Mouse (Mus musculus): ENCODE data around the gene C87436.

C87436 gene

GRCm38 (mm10) chr6:86431531-86431930 lies 6.6 kb upstream of the C87436 start:
- no peak for DNase-seq

- no peak for DNase-seq
Measured at GRCm38 (mm10) chr6:86433696-86434095, 4.5 kb upstream of the C87436 start.

- DNase-seq = peak; percentile 40
Measured at GRCm38 (mm10) chr6:86437711-86438110, 463 bp upstream of the C87436 start.

GRCm38 (mm10) chr6:86439119-86439496 lies 934 bp downstream of the C87436 start:
- no peak for DNase-seq

GRCm38 (mm10) chr6:86439531-86439930 lies 1.4 kb downstream of the C87436 start:
- DNase-seq = no peak

- no peak for DNase-seq
Measured at GRCm38 (mm10) chr6:86441571-86441970, 3.4 kb downstream of the C87436 start.

GRCm38 (mm10) chr6:86445551-86445950 lies 7.4 kb downstream of the C87436 start:
- no peak for DNase-seq

- no peak for DNase-seq
Measured at GRCm38 (mm10) chr6:86446927-86447568, 8.9 kb downstream of the C87436 start.

- no peak for DNase-seq
Measured at GRCm38 (mm10) chr6:86456727-86457126, 18.6 kb downstream of the C87436 start.

GRCm38 (mm10) chr6:86463079-86463478 lies 24.9 kb downstream of the C87436 start:
- DNase-seq = no peak

- DNase-seq = no peak
Measured at GRCm38 (mm10) chr6:86471317-86471716, 33.1 kb downstream of the C87436 start.

- no peak for DNase-seq
Measured at GRCm38 (mm10) chr6:86471760-86472099, 33.6 kb downstream of the C87436 start.

GRCm38 (mm10) chr6:86472100-86472955 lies 34.2 kb downstream of the C87436 start:
- DNase-seq = peak; percentile 100

- no peak for DNase-seq
Measured at GRCm38 (mm10) chr6:86473077-86473476, 34.9 kb downstream of the C87436 start.

- no peak for DNase-seq
Measured at GRCm38 (mm10) chr6:86474072-86474471, 35.9 kb downstream of the C87436 start.

- no peak for DNase-seq
Measured at GRCm38 (mm10) chr6:86474646-86475181, 36.5 kb downstream of the C87436 start.

- DNase-seq = no peak
Measured at GRCm38 (mm10) chr6:86475462-86476167, 37.4 kb downstream of the C87436 start.

GRCm38 (mm10) chr6:86476931-86477330 lies 38.8 kb downstream of the C87436 start:
- no peak for DNase-seq

- no peak for DNase-seq
Measured at GRCm38 (mm10) chr6:86479311-86479710, 41.1 kb downstream of the C87436 start.

- DNase-seq = no peak
Measured at GRCm38 (mm10) chr6:86479816-86480188, 41.6 kb downstream of the C87436 start.

- DNase-seq = no peak
Measured at GRCm38 (mm10) chr6:86480189-86480831, 42.1 kb downstream of the C87436 start.

- no peak for DNase-seq
Measured at GRCm38 (mm10) chr6:86481871-86482270, 43.7 kb downstream of the C87436 start.

Data from right cerebral cortex, postnatal 4 days (tissue).